Mouse (Mus musculus) adrenal gland, adult 8-10 months (tissue): ENCODE data around the gene Helq. TPM values are rescaled to one million over a fixed set of nuclear protein-coding genes. Genes with fewer than 3 reads are reported as not detected.

Experiments
- DNase-seq: peaks from one replicate; pipeline ENCODE4 v3.0.0; 2022
- total RNA-seq, 4 experiments: library from RNA; stranded (reverse); gene quantifications; 2 replicates each; pipeline ENCODE4 v1.2.4; 2022

Gene Helq
- total RNA-seq = 10 to 100 TPM in 2 of 4 experiments, 1 to 10 TPM in 2; 6.2 to 17.2 (median 11.1) TPM

- DNase-seq = peak; percentile 88
These were observed at the start of gene Helq, which contains the start of gene Mrps18c for GRCm38 (mm10) chr5:100798165-100798860. Gene Helq, minus strand, starts transcription at chr5:100798598. Gene Mrps18c, plus strand, starts transcription at chr5:100798627.

- DNase-seq = no peak
These were observed 48.7 kb upstream of the Helq start for GRCm38 (mm10) chr5:100847143-100847542.

GRCm38 (mm10) chr5:100846599-100846920 lies 48.2 kb upstream of the Helq start:
- no peak for DNase-seq

GRCm38 (mm10) chr5:100845848-100846598 lies 47.6 kb upstream of the Helq start:
- DNase-seq = peak; percentile 77

GRCm38 (mm10) chr5:100845485-100845847 lies 47.1 kb upstream of the Helq start, which contains the start of gene Gpat3:
Gene Gpat3, plus strand, starts transcription at chr5:100845713.
- DNase-seq = peak; percentile 12

GRCm38 (mm10) chr5:100844485-100844884 lies 46.1 kb upstream of the Helq start:
- no peak for DNase-seq

GRCm38 (mm10) chr5:100837907-100838306 lies 39.5 kb upstream of the Helq start:
- DNase-seq = no peak

- DNase-seq = no peak
These were observed 37.6 kb upstream of the Helq start for GRCm38 (mm10) chr5:100835862-100836538.

GRCm38 (mm10) chr5:100833841-100834240 lies 35.4 kb upstream of the Helq start:
- DNase-seq = no peak

- DNase-seq = no peak
These were observed 34.3 kb upstream of the Helq start for GRCm38 (mm10) chr5:100832680-100833079.

- DNase-seq = no peak
These were observed 30.3 kb upstream of the Helq start for GRCm38 (mm10) chr5:100828701-100829100.

GRCm38 (mm10) chr5:100826531-100826930 lies 28.1 kb upstream of the Helq start:
- no peak for DNase-seq

- no peak for DNase-seq
These were observed 27.6 kb upstream of the Helq start for GRCm38 (mm10) chr5:100825975-100826374.

GRCm38 (mm10) chr5:100822826-100823225 lies 24.4 kb upstream of the Helq start:
- DNase-seq = no peak

- DNase-seq = no peak
These were observed 23.0 kb upstream of the Helq start for GRCm38 (mm10) chr5:100821375-100821774.

- peak; percentile 81 for DNase-seq
These were observed 22.2 kb upstream of the Helq start, which contains the start of gene Abraxas1 for GRCm38 (mm10) chr5:100820483-100821184. Gene Abraxas1, minus strand, starts transcription at chr5:100820965.

GRCm38 (mm10) chr5:100819568-100820480 lies 21.4 kb upstream of the Helq start:
- DNase-seq = no peak

GRCm38 (mm10) chr5:100818341-100818740 lies 19.9 kb upstream of the Helq start:
- DNase-seq = no peak

GRCm38 (mm10) chr5:100794084-100794483 lies 4.3 kb downstream of the Helq start:
- no peak for DNase-seq

GRCm38 (mm10) chr5:100792261-100792660 lies 6.1 kb downstream of the Helq start:
- no peak for DNase-seq

GRCm38 (mm10) chr5:100787527-100787926 lies 10.9 kb downstream of the Helq start:
- DNase-seq = no peak
